Mouse (Mus musculus): ENCODE data around the gene Pla2g4d.

Gene Pla2g4d

GRCm38 (mm10) chr2:120288995-120289394, at the start of gene Pla2g4d:
Gene Pla2g4d (minus strand): TSS chr2:120289197.
- no peak for DNase-seq (ENCODE audit: extremely low read depth, low read depth, low spot score)

GRCm38 (mm10) chr2:120337886-120338285, 48.9 kb upstream of the Pla2g4d start:
- no peak for DNase-seq (ENCODE audit: extremely low read depth, low read depth, low spot score)

- DNase-seq (ENCODE audit: extremely low read depth, low read depth, low spot score), result no peak
Measured at GRCm38 (mm10) chr2:120331575-120331974, 42.6 kb upstream of the Pla2g4d start.

- DNase-seq (ENCODE audit: extremely low read depth, low read depth, low spot score), result peak; percentile 39
Measured at GRCm38 (mm10) chr2:120315077-120315476, 26.1 kb upstream of the Pla2g4d start.

- no peak for DNase-seq (ENCODE audit: extremely low read depth, low read depth, low spot score)
Measured at GRCm38 (mm10) chr2:120314487-120314886, 25.5 kb upstream of the Pla2g4d start.

- no peak for DNase-seq (ENCODE audit: extremely low read depth, low read depth, low spot score)
Measured at GRCm38 (mm10) chr2:120313976-120314375, 25.0 kb upstream of the Pla2g4d start, which contains the start of gene Pla2g4f. Gene Pla2g4f (minus strand): TSS chr2:120314165.

- DNase-seq (ENCODE audit: extremely low read depth, low read depth, low spot score), result peak; percentile 92
Measured at GRCm38 (mm10) chr2:120312276-120312825, 23.4 kb upstream of the Pla2g4d start.

- no peak for DNase-seq (ENCODE audit: extremely low read depth, low read depth, low spot score)
Measured at GRCm38 (mm10) chr2:120304113-120304512, 15.1 kb upstream of the Pla2g4d start.

GRCm38 (mm10) chr2:120301076-120301475, 12.1 kb upstream of the Pla2g4d start:
- no peak for DNase-seq (ENCODE audit: extremely low read depth, low read depth, low spot score)

GRCm38 (mm10) chr2:120299866-120300265, 10.9 kb upstream of the Pla2g4d start:
- no peak for DNase-seq (ENCODE audit: extremely low read depth, low read depth, low spot score)

- no peak for DNase-seq (ENCODE audit: extremely low read depth, low read depth, low spot score)
Measured at GRCm38 (mm10) chr2:120296160-120296559, 7.2 kb upstream of the Pla2g4d start.

GRCm38 (mm10) chr2:120291471-120292078, 2.6 kb upstream of the Pla2g4d start:
- no peak for DNase-seq (ENCODE audit: extremely low read depth, low read depth, low spot score)

GRCm38 (mm10) chr2:120288401-120288800, 596 bp downstream of the Pla2g4d start:
- no peak for DNase-seq (ENCODE audit: extremely low read depth, low read depth, low spot score)

GRCm38 (mm10) chr2:120285639-120286038, 3.4 kb downstream of the Pla2g4d start:
- no peak for DNase-seq (ENCODE audit: extremely low read depth, low read depth, low spot score)

- peak; percentile 34 for DNase-seq (ENCODE audit: extremely low read depth, low read depth, low spot score)
Measured at GRCm38 (mm10) chr2:120284705-120285104, 4.3 kb downstream of the Pla2g4d start.

GRCm38 (mm10) chr2:120284094-120284493, 4.9 kb downstream of the Pla2g4d start:
- DNase-seq (ENCODE audit: extremely low read depth, low read depth, low spot score), result no peak

GRCm38 (mm10) chr2:120283550-120283949, 5.4 kb downstream of the Pla2g4d start:
- DNase-seq (ENCODE audit: extremely low read depth, low read depth, low spot score), result peak; percentile 36

- DNase-seq (ENCODE audit: extremely low read depth, low read depth, low spot score), result no peak
Measured at GRCm38 (mm10) chr2:120281221-120281620, 7.8 kb downstream of the Pla2g4d start.

- no peak for DNase-seq (ENCODE audit: extremely low read depth, low read depth, low spot score)
Measured at GRCm38 (mm10) chr2:120279961-120280360, 9.0 kb downstream of the Pla2g4d start.

- DNase-seq (ENCODE audit: extremely low read depth, low read depth, low spot score), result no peak
Measured at GRCm38 (mm10) chr2:120276951-120277350, 12.0 kb downstream of the Pla2g4d start.

GRCm38 (mm10) chr2:120268635-120269034, 20.4 kb downstream of the Pla2g4d start:
- no peak for DNase-seq (ENCODE audit: extremely low read depth, low read depth, low spot score)

- no peak for DNase-seq (ENCODE audit: extremely low read depth, low read depth, low spot score)
Measured at GRCm38 (mm10) chr2:120265523-120265922, 23.5 kb downstream of the Pla2g4d start.

- DNase-seq (ENCODE audit: extremely low read depth, low read depth, low spot score), result no peak
Measured at GRCm38 (mm10) chr2:120264858-120265257, 24.1 kb downstream of the Pla2g4d start.

All from fat pad, adult 2 months (tissue).